Mouse (Mus musculus) ES-E14 (cell line): Measurements from ENCODE around the gene Mlec. TPM values are rescaled to one million over a fixed set of nuclear protein-coding genes. Genes with fewer than 3 reads are reported as not detected.
A peak's percentile ranks its signal among the peaks of the same experiment; 100 is the strongest.

Experiments used
- DNase-seq: peaks from one replicate; pipeline ENCODE4 v3.0.0-alpha.2; 2013; ENCODE audit warnings: low read depth, low spot score
- H3K27ac ChIP-seq: 2 replicates; pipeline ENCODE4 v1.5.1; 2012; ENCODE audit warnings: low read depth, mild to moderate bottlenecking, low read length, moderate library complexity, mixed read lengths; ENCODE audit not compliant: poor library complexity, insufficient read depth, severe bottlenecking
- H3K36me3 ChIP-seq: 2 replicates; pipeline ENCODE4 v1.6.1; 2012; ENCODE audit warnings: mild to moderate bottlenecking, low read length, moderate library complexity, mixed read lengths; ENCODE audit not compliant: control insufficient read depth, poor library complexity, insufficient read depth, severe bottlenecking
- H3K4me1 ChIP-seq, 2 experiments: fragments of 150-350 bp in 1 of 2; sonication (generic) in 1 of 2; 2 replicates each; pipeline ENCODE4 v1.6.1; 2012; ENCODE audit warnings: low read length in 2 of 2, mild to moderate bottlenecking in 1 of 2, mixed read lengths in 1 of 2; ENCODE audit not compliant: control insufficient read depth in 2 of 2, insufficient read depth in 2 of 2, poor library complexity in 1 of 2
- H3K4me3 ChIP-seq, 2 experiments: fragments of 150-350 bp in 1 of 2; sonication (generic) in 1 of 2; 2 replicates each; pipeline ENCODE4 v1.5.1; 2012; ENCODE audit warnings: low read length in 2 of 2, low read depth in 1 of 2, mild to moderate bottlenecking in 1 of 2, mixed read lengths in 1 of 2; ENCODE audit not compliant: insufficient read depth in 1 of 2, poor library complexity in 1 of 2, severe bottlenecking in 1 of 2
- H3K9ac ChIP-seq: 2 replicates; pipeline ENCODE4 v1.6.1; 2012; ENCODE audit warnings: low read depth, mild to moderate bottlenecking, low read length, mixed read lengths; ENCODE audit not compliant: poor library complexity, insufficient read depth, severe bottlenecking
- H3K9me3 ChIP-seq: fragments of 150-350 bp; sonication (generic); 2 replicates; pipeline ENCODE4 v1.6.1; 2012; ENCODE audit warnings: low read depth, mild to moderate bottlenecking, low read length; ENCODE audit not compliant: control insufficient read depth, insufficient read depth
- CHD2 ChIP-seq: IDR thresholded peaks from 2 replicates; pipeline ENCODE4 v1.6.1; 2014; ENCODE audit warnings: mild to moderate bottlenecking, low read depth, low read length, inconsistent platforms
- HCFC1 ChIP-seq: IDR thresholded peaks from 2 replicates; pipeline ENCODE4 v1.6.1; 2012; ENCODE audit warnings: low read length, inconsistent platforms, borderline replicate concordance; ENCODE audit not compliant: insufficient read depth
- MAFK ChIP-seq: IDR thresholded peaks from 2 replicates; pipeline ENCODE4 v1.6.1; 2014; ENCODE audit warnings: mild to moderate bottlenecking, low read depth, low read length, inconsistent platforms; ENCODE audit not compliant: insufficient read depth
- ZC3H11A ChIP-seq: IDR thresholded peaks from 2 replicates; pipeline ENCODE4 v1.6.1; 2012; ENCODE audit warnings: low read depth, mild to moderate bottlenecking, inconsistent platforms, low read length, borderline replicate concordance
- ZNF384 ChIP-seq: IDR thresholded peaks from 2 replicates; pipeline ENCODE4 v1.6.1; 2012; ENCODE audit warnings: low read depth, low read length, inconsistent platforms
- in situ Hi-C, 2 experiments: fragments of 600-800 bp; cut with MboI; formaldehyde crosslinking; loops; one replicate each; pipeline ENCODE4 v1.15.1; 2025; ENCODE audit warnings: low sequenced_read_pairs in 2 of 2, inconsistent platforms in 1 of 2; ENCODE audit not compliant: unreplicated experiment in 2 of 2
- total RNA-seq: library from RNA; depleted of rRNA; stranded (reverse); fragments of 300-350 nt; gene quantifications from 2 replicates; pipeline ENCODE4 v1.2.3, GENCODE M21; 2012

Gene Mlec
- total RNA-seq, 1 experiment = 191 TPM

DNA sequence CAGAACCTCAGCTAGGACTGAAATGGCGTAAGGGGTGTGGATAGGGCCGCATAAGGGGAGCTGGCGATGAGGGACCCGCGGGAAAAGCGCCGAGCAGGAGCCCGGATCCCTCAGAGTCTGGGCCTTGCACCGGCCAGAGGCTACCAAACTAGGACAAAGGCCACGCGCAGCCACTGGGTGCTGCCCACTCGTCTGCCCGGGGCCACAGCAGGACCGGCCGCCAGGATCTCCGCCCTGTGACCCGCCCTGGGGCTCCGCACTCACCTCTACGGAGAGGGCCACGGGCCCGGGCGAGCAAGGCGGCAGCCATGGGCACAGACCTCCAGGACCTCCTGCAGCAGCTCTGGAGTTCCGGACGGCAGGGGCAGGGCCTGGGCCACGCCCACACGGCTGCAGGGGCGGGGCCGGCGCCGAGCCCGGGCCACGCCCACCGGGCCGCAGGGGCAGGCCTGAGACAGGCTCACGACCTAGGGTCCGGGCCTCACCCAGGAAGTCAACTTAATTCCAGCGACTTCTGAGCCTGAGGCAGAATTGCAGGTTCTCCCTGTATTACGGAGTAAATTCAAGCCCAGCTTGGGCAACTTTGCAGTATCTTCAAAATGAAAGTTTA lies 38.9 kb downstream of the Mlec start, which contains the start of gene Acads:
Gene Acads (minus strand): TSS at position 386 of the 610 bp plus-strand sequence.
- in situ Hi-C loops = no loop called here
- H3K9me3 ChIP-seq = no peaks in the 10 kb centered on the region
- peak within 1 kb of the TSS; percentile 83 to 98 for H3K4me3 ChIP-seq
- H3K9ac ChIP-seq = peak within 1 kb of the TSS; percentile 75
- DNase-seq = peak; percentile 73
- TF ChIP-seq HCFC1 (0 out of 2 replicates have a peak, but pooled peaks have one; percentile 31), MAFK (no peak)
- H3K36me3 ChIP-seq = peaks cover 4% of the 10 kb centered on the region
- H3K27ac ChIP-seq = no peak within 1 kb of the TSS; the same call in 1 of the 2 replicates
- peaks cover 3 to 4% of the 10 kb centered on the region in 2 experiments; a peak in 2 of 4 replicates for H3K4me1 ChIP-seq

DNA sequence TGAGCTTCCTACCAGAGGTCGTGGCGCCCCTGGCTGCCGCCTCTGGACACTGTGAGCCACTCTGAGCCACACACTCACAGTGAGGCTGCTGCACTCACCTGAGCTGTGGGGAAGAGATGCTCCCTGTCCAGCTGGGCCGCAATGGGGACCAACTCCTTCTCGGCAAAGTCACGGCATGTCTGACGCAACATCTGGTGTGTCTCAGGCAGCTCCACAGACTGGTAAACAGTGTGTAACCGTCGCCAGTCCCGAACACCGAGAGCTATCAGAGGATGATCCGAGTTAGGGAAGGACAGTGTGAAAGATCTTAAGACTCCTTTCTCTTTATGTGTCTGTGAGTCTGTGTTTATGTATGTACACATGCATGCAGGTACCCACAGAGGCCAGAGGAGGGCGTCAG lies 40.5 kb downstream of the Mlec start:
- H3K9me3 ChIP-seq = no peaks in the 10 kb centered on the region
- H3K4me1 ChIP-seq = peaks cover 3 to 10% of the 10 kb centered on the region in 2 experiments; a peak in 2 of 4 replicates
- TF ChIP-seq HCFC1 = no peak
- TF ChIP-seq CHD2 = no peak
- no peak for TF ChIP-seq ZC3H11A
- TF ChIP-seq MAFK = no peak
- no peak for TF ChIP-seq ZNF384
- H3K27ac ChIP-seq = no peak overlapping the region
- H3K36me3 ChIP-seq = peaks cover 2% of the 10 kb centered on the region; the same call in 1 of the 2 replicates
- no peak overlapping the region for H3K4me3 ChIP-seq
- H3K9ac ChIP-seq = no peak overlapping the region
- in situ Hi-C loops = no loop called here
- no peak for DNase-seq

- Histone ChIP-seq H3K36me3 (peaks cover 2% of the 10 kb centered on the region; the same call in 1 of the 2 replicates), H3K4me1 (peaks cover 3 to 15% of the 10 kb centered on the region in 2 experiments; a peak in 2 of 4 replicates), H3K4me3 (no peak overlapping the region), H3K9ac (no peak overlapping the region), H3K9me3 (no peaks in the 10 kb centered on the region), H3K27ac (no peak overlapping the region)
- TF ChIP-seq ZNF384 (no peak), MAFK (no peak), ZC3H11A (no peak)
- DNase-seq = no peak
- in situ Hi-C loops = no loop called here
These were observed 41.6 kb downstream of the Mlec start for GRCm38 (mm10) chr5:115116426-115116825.

DNA sequence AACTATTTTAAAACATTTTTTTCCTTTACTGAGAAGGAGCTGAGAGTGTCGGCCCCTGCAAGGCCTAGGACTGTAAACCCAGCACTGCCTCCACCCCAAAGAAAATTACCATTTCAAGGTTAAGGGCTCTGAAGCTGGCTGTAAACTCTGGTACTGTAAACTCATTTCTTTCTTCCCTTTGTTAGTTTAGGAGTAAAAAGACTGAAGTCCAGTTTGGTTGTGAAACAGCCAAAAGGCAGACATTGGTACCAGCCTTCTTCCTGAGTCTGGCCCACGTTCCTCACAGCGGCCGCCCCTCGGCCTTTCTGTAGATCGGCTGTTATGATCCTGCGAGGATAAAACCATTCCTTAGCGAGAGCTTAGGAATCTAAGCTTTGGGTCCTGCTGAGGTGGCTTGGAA lies 43.5 kb downstream of the Mlec start:
- Histone ChIP-seq H3K9me3 (no peaks in the 10 kb centered on the region), H3K36me3 (peaks cover 4% of the 10 kb centered on the region; the same call in 1 of the 2 replicates), H3K27ac (no peak overlapping the region), H3K4me3 (no peak overlapping the region), H3K4me1 (peaks cover 3 to 18% of the 10 kb centered on the region in 2 experiments; a peak in 2 of 4 replicates), H3K9ac (no peak overlapping the region)
- no peak for DNase-seq
- in situ Hi-C loops = no loop called here
- no peak for TF ChIP-seq MAFK
- no peak for TF ChIP-seq ZNF384
- no peak for TF ChIP-seq HCFC1

- Histone ChIP-seq H3K36me3 (peaks cover 5% of the 10 kb centered on the region; the same call in 1 of the 2 replicates), H3K27ac (no peak overlapping the region), H3K4me3 (no peak overlapping the region), H3K9ac (no peak overlapping the region), H3K9me3 (no peaks in the 10 kb centered on the region), H3K4me1 (peaks cover 3 to 17% of the 10 kb centered on the region in 2 experiments; a peak in 2 of 4 replicates)
- in situ Hi-C loops = no loop called here
- no peak for DNase-seq
- TF ChIP-seq MAFK (no peak), ZC3H11A (no peak), HCFC1 (no peak), CHD2 (no peak)
These were observed 44.7 kb downstream of the Mlec start for GRCm38 (mm10) chr5:115113244-115113643.
